Mouse (Mus musculus): ENCODE measurements around the gene Gm44596.

DNA sequence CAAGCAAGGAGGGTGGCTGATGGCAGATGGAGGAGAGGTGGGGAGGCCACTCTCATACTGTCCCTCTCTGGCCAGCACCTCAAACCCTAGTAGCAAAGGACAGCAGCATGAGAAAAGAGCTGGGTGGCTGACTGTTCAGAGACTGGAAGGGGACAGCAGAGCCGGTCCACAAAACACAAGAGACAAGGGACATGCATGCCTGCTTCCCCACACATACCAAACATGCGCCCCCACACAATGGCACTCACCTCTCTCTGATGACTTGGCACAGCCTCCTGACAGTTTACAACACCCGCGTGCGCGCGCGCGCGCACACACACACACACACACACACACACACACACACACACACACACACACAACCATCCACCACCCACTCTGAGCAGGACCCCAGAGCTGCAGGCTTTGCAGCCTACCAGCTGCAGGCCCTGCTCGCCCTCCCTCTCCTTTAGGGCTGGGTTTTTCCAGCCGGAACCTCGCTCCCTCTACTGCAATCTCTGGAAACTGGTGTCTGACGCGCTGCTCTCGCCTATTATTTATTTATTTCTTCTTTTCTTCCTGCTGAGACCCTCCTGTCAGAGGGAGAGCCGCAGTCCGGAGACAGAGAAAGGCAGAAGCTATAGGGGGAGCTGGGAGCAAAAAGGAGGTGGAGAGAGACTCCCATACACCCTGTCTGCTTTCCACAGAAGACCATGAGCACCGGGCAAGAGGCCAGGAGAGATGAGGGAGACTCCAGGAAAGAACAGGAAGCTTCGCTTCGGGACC is 24.3 kb downstream of the Gm44596 start:
- no peak for TF ChIP-seq GATA1 (IDR thresholded peaks at IDR 0.05; ENCODE audit: borderline replicate concordance, low read length)
- TF ChIP-seq FLI1 (IDR thresholded peaks at IDR 0.05; ENCODE audit: low read length) = no peak

Measured in megakaryocyte, embryonic 14.5 days (primary cell).